Mouse (Mus musculus) lung, postnatal 0 days (tissue): ENCODE measurements around the gene Gpr101.

Experiments
- CTCF ChIP-seq: IDR thresholded peaks from 2 replicates; pipeline ENCODE4 v1.5.1; 2016; ENCODE audit warnings: antibody characterized with exemption, mild to moderate bottlenecking
- EP300 ChIP-seq: IDR thresholded peaks from 2 replicates; pipeline ENCODE4 v1.6.1; 2016; ENCODE audit warnings: antibody characterized with exemption, mild to moderate bottlenecking, control low read depth

- TF ChIP-seq CTCF (no peak), EP300 (no peak)
Measured at GRCm38 (mm10) chrX:57506247-57506646, 2.7 kb upstream of the Gpr101 start.
